Comparison of ENCODE assay signal across 21 mouse cellular contexts in genomic region chrX:12593824-12594223, GRCm38 (mm10).
"Had no signal": no experiment of that assay in that cellular context is flagged by ENCODE, and none has a peak within 500 bp of the region (broad histone marks: within the 10 kb centered on the region; RNA-seq: fewer than 3 reads in every experiment).

No protein-coding gene starts in this region.

- DNase-seq: kidney, adult 11 months; kidney, adult 8-10 months; kidney, postnatal 10 days; kidney, postnatal 36 days; layer of hippocampus, postnatal 36 days; lung, adult 18-20 months; lung, postnatal 10 days; lung, postnatal 36 days; right cerebral cortex, adult 18-20 months; right cerebral cortex, postnatal 14 days; right cerebral cortex, postnatal 4 days; thymus, adult 18-20 months; thymus, postnatal 36 days had no signal

- H3K4me3 ChIP-seq: intestine, embryonic 15.5 days; kidney, embryonic 15.5 days; left cerebral cortex, adult 2 months; lung, embryonic 15.5 days; midbrain, embryonic 12.5 days; midbrain, embryonic 15.5 days; neural tube, embryonic 12.5 days; neural tube, embryonic 15.5 days had no signal

- H3K9ac ChIP-seq: intestine, embryonic 15.5 days; kidney, embryonic 15.5 days; lung, embryonic 15.5 days; midbrain, embryonic 12.5 days; midbrain, embryonic 15.5 days; neural tube, embryonic 12.5 days; neural tube, embryonic 15.5 days had no signal

- H3K4me2 ChIP-seq: intestine, embryonic 15.5 days; kidney, embryonic 15.5 days; lung, embryonic 15.5 days; midbrain, embryonic 12.5 days; midbrain, embryonic 15.5 days; neural tube, embryonic 12.5 days; neural tube, embryonic 15.5 days had no signal

- H3K4me1 ChIP-seq: intestine, embryonic 15.5 days; lung, embryonic 15.5 days; neural tube, embryonic 12.5 days had no signal

- ATAC-seq: intestine, embryonic 15.5 days; midbrain, embryonic 15.5 days had no signal

- H3K27ac ChIP-seq: intestine, embryonic 15.5 days; kidney, embryonic 15.5 days; left cerebral cortex, adult 2 months; lung, embryonic 15.5 days; midbrain, embryonic 12.5 days; midbrain, embryonic 15.5 days; neural tube, embryonic 12.5 days; neural tube, embryonic 15.5 days had no signal

- H3K9me3 ChIP-seq: intestine, embryonic 15.5 days; kidney, embryonic 15.5 days; lung, embryonic 15.5 days; midbrain, embryonic 12.5 days; midbrain, embryonic 15.5 days; neural tube, embryonic 12.5 days; neural tube, embryonic 15.5 days had no signal

- H3K36me3 ChIP-seq: intestine, embryonic 15.5 days; lung, embryonic 15.5 days; midbrain, embryonic 15.5 days had no signal

- H3K27me3 ChIP-seq: intestine, embryonic 15.5 days; lung, embryonic 15.5 days; midbrain, embryonic 12.5 days; midbrain, embryonic 15.5 days; neural tube, embryonic 12.5 days; neural tube, embryonic 15.5 days had no signal
